In genomic region chr11:65838999-65839398, GRCm38 (mm10) we compare ENCODE assay signal across 8 mouse cellular contexts. TPM values are rescaled to one million over a fixed set of nuclear protein-coding genes. Genes with fewer than 3 reads are reported as not detected.
DNase-seq lines count a peak whose midpoint lies in the region; ATAC-seq lines count a peak whose summit lies in the region.
"Had no signal": no experiment of that assay in that cellular context is flagged by ENCODE, and none has a peak within 500 bp of the region (broad histone marks: within the 10 kb centered on the region; RNA-seq: fewer than 3 reads in every experiment).

No protein-coding gene starts in this region.

- H3K4me1 ChIP-seq in midbrain, embryonic 11.5 days (ENCODE audit: control insufficient read depth, insufficient read depth, low read length): no peaks in the 10 kb centered on the region
- H3K4me1 ChIP-seq: liver, embryonic 13.5 days had no signal

- no peak overlapping the region for H3K4me2 ChIP-seq in midbrain, embryonic 11.5 days
- H3K4me2 ChIP-seq: liver, embryonic 13.5 days had no signal

- WGBS in midbrain, embryonic 11.5 days: 87% methylated on average over 8 of the region's 8 CpGs

- H3K9me3 ChIP-seq in midbrain, embryonic 11.5 days (ENCODE audit: control insufficient read depth, low read length): no peaks in the 10 kb centered on the region
- H3K9me3 ChIP-seq: liver, embryonic 13.5 days had no signal

- no peaks in the 10 kb centered on the region for H3K27me3 ChIP-seq in midbrain, embryonic 11.5 days (ENCODE audit: control insufficient read depth, insufficient read depth, low read length)
- H3K27me3 ChIP-seq: liver, embryonic 13.5 days had no signal

- peak; percentile 35 for DNase-seq in kidney, adult 18-20 months
- DNase-seq in kidney, adult 9 months: no peak
- peak; percentile 45 to 50 for DNase-seq in frontal cortex, postnatal 36 days (ENCODE audit: low spot score in 2 of 2)
- peak; percentile 7 for DNase-seq in left cerebral cortex, adult 11 months (ENCODE audit: low spot score)
- DNase-seq in right cerebral cortex, postnatal 14 days: peak; percentile 20
- DNase-seq in midbrain, embryonic 11.5 days (ENCODE audit: low spot score, missing footprints): no peak
- no peak for DNase-seq in thymus, adult 18-20 months
- DNase-seq: liver, embryonic 13.5 days had no signal

- no peak overlapping the region for H3K27ac ChIP-seq in midbrain, embryonic 11.5 days (ENCODE audit: low read depth, low read length)
- H3K27ac ChIP-seq: liver, embryonic 13.5 days had no signal

- no peak overlapping the region for H3K9ac ChIP-seq in midbrain, embryonic 11.5 days (ENCODE audit: low read length)
- H3K9ac ChIP-seq: liver, embryonic 13.5 days had no signal

- no peaks in the 10 kb centered on the region for H3K36me3 ChIP-seq in midbrain, embryonic 11.5 days (ENCODE audit: control insufficient read depth, insufficient read depth, low read length)
- H3K36me3 ChIP-seq: liver, embryonic 13.5 days had no signal

- ATAC-seq in midbrain, embryonic 11.5 days (ENCODE audit: low FRiP score): no peak

- no peak overlapping the region for H3K4me3 ChIP-seq in midbrain, embryonic 11.5 days (ENCODE audit: low read depth, low read length)
- H3K4me3 ChIP-seq: liver, embryonic 13.5 days had no signal

RNA-seq across cellular contexts. Expression of gene Zkscan6, which starts 32.0 kb away (rescaled TPM):
- polyA plus RNA-seq in midbrain, embryonic 11.5 days (2014; fragmentation: Nextera tagmentation; extraction: Ambion mirVana): 13.5 and 13.6 TPM in 2 replicates

RNA-seq across cellular contexts. Expression of gene Map2k4, which starts 50.9 kb away (rescaled TPM):
- polyA plus RNA-seq in midbrain, embryonic 11.5 days (2014; fragmentation: Nextera tagmentation; extraction: Ambion mirVana): 85.2 and 86.8 TPM in 2 replicates

Comparison
In these comparisons a context has a peak if more than half of its experiments do, and no peak if none do; other contexts are left out.
1. DNase-seq: peak in kidney, adult 18-20 months (single experiment), frontal cortex, postnatal 36 days (2 of 2), left cerebral cortex, adult 11 months (single experiment) and right cerebral cortex, postnatal 14 days (single experiment); none in kidney, adult 9 months (single experiment), midbrain, embryonic 11.5 days (single experiment) and thymus, adult 18-20 months (0 of 2).